Mouse (Mus musculus) retina, embryonic 14.5 days (tissue): ENCODE data around the gene Kif21a.

ENCODE experiments used
- DNase-seq: peaks from one replicate; pipeline ENCODE4 v3.0.0-alpha.2; 2015; ENCODE audit warnings: low spot score

Kif21a gene

GRCm38 (mm10) chr15:91018161-91018860 lies 31.4 kb downstream of the Kif21a start:
- peak; percentile 75 for DNase-seq

GRCm38 (mm10) chr15:91017261-91018160 lies 32.2 kb downstream of the Kif21a start:
- DNase-seq, result peak; percentile 69

GRCm38 (mm10) chr15:91016366-91016765 lies 33.4 kb downstream of the Kif21a start:
- DNase-seq, result peak; percentile 18

GRCm38 (mm10) chr15:91012793-91013580 lies 36.8 kb downstream of the Kif21a start:
- peak; percentile 13 for DNase-seq

- no peak for DNase-seq
These were observed 39.5 kb downstream of the Kif21a start for GRCm38 (mm10) chr15:91010218-91010617.

GRCm38 (mm10) chr15:91007123-91007830 lies 42.5 kb downstream of the Kif21a start:
- DNase-seq, result no peak

GRCm38 (mm10) chr15:91004726-91005125 lies 45.0 kb downstream of the Kif21a start:
- no peak for DNase-seq

GRCm38 (mm10) chr15:91001037-91001616 lies 48.6 kb downstream of the Kif21a start:
- DNase-seq, result no peak

GRCm38 (mm10) chr15:91000280-91001036 lies 49.3 kb downstream of the Kif21a start:
- peak; percentile 63 for DNase-seq

- peak; percentile 60 for DNase-seq
These were observed 56.9 kb downstream of the Kif21a start for GRCm38 (mm10) chr15:90992871-90993270.

- DNase-seq, result no peak
These were observed 57.4 kb downstream of the Kif21a start for GRCm38 (mm10) chr15:90992388-90992787.

GRCm38 (mm10) chr15:90991843-90992242 lies 57.9 kb downstream of the Kif21a start:
- DNase-seq, result no peak

- no peak for DNase-seq
These were observed 62.0 kb downstream of the Kif21a start for GRCm38 (mm10) chr15:90987714-90988250.

- no peak for DNase-seq
These were observed 73.8 kb downstream of the Kif21a start for GRCm38 (mm10) chr15:90975914-90976313.

- peak; percentile 79 for DNase-seq
These were observed 77.6 kb downstream of the Kif21a start for GRCm38 (mm10) chr15:90971914-90972767.

GRCm38 (mm10) chr15:90963320-90963719 lies 86.4 kb downstream of the Kif21a start:
- no peak for DNase-seq

GRCm38 (mm10) chr15:90962548-90962947 lies 87.2 kb downstream of the Kif21a start:
- no peak for DNase-seq

- no peak for DNase-seq
These were observed 88.8 kb downstream of the Kif21a start for GRCm38 (mm10) chr15:90960831-90961554.

GRCm38 (mm10) chr15:90951383-90951782 lies 98.4 kb downstream of the Kif21a start:
- no peak for DNase-seq
